Mouse (Mus musculus) erythroblast, embryonic 14.5 days (primary cell): Measurements from ENCODE around the gene Serinc3.

ENCODE experiments used
- GATA1 ChIP-seq: IDR thresholded peaks from 2 replicates; pipeline ENCODE4 v1.6.1; 2012; ENCODE audit warnings: low read length, inconsistent platforms, mixed read lengths
- TAL1 ChIP-seq: IDR thresholded peaks from 3 replicates; pipeline ENCODE4 v1.6.1; 2012; ENCODE audit warnings: low read length, inconsistent platforms, mixed read lengths

GRCm38 (mm10) chr2:163574321-163574720 lies 70.6 kb downstream of the Serinc3 start:
- TF ChIP-seq GATA1 (no peak), TAL1 (no peak)
